Mouse (Mus musculus) adrenal gland, adult 8-10 months (tissue): ENCODE data around the gene Chrd. TPM values are rescaled to one million over a fixed set of nuclear protein-coding genes. Genes with fewer than 3 reads are reported as not detected.

ENCODE experiments used
- DNase-seq: peaks from one replicate; pipeline ENCODE4 v3.0.0; 2022
- total RNA-seq, 4 experiments: library from RNA; stranded (reverse); gene quantifications; 2 replicates each; pipeline ENCODE4 v1.2.4; 2022

Gene Chrd
- total RNA-seq, 4 experiments from 2014 or later = 10.2 to 30.3 (median 20.0) TPM

DNA sequence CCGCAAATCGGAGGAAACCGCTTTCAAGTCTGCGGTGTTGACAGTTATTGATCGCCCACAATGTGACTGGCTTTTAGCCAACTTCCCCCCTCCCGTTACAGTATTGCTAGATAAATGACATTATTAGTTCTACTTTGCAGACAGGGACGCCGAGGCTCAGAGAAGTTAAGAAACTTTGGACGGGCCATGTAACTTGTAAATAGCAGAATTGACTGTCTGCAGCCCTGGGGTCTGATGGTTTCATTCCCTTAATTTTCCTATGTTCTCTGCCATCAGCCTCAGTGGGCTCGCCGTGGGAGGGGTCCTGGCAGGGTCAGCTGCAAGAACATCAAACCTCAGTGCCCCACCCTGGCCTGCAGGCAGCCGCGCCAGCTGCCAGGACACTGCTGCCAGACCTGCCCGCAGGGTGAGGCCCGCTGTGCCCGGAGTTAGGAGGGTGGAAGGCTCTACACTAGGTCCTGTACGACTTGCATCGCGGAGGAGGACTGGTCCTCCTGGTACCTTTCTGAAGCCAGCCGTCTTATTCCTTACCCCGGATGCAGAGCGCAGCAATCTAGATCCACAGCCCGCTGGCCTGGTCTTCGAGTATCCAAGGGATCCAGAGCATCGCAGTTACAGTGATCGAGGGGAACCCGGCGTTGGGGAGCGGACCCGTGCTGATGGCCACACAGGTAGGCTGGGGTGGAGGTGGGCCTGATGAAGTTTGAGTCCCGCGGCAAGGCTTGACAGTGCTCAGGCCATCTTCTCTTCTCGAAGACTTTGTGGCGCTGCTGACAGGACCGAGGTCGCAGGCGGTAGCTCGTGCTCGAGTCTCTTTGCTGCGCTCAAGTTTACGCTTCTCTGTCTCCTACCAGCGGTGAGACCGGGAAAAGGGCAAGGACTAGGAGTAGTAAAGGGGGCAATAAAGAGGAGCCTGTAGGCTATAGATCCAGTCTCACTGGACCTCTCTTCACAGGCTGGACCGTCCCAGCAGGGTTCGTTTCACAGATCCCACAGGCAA lies 1.1 kb downstream of the Chrd start, which contains the start of gene Thpo:
Gene Thpo (minus strand): TSS at position 781 of the 1,000 bp plus-strand sequence.
- no peak for DNase-seq

GRCm38 (mm10) chr16:20735651-20736050 lies 2.7 kb downstream of the Chrd start:
- no peak for DNase-seq

GRCm38 (mm10) chr16:20736168-20736567 lies 3.2 kb downstream of the Chrd start:
- DNase-seq = no peak

DNA sequence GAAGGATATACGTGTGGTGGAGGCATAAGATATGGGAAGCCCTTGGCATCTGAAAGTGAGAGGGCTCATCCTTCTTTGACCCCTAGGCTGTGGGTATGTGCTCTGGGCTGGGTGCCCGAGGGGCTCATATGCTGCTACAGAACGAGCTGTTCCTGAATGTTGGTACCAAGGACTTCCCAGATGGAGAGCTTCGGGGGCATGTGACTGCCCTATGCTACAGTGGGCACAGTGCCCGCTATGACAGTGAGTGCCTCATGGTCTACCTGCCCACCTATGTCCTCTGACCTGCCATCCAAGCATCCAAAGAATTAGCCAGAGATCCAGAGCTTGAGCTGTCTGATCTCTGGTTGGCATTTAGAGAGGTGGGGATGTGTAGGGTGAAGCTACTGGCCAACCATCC lies 3.9 kb downstream of the Chrd start:
- DNase-seq = no peak

GRCm38 (mm10) chr16:20739845-20740244 lies 6.9 kb downstream of the Chrd start:
- DNase-seq = no peak

DNA sequence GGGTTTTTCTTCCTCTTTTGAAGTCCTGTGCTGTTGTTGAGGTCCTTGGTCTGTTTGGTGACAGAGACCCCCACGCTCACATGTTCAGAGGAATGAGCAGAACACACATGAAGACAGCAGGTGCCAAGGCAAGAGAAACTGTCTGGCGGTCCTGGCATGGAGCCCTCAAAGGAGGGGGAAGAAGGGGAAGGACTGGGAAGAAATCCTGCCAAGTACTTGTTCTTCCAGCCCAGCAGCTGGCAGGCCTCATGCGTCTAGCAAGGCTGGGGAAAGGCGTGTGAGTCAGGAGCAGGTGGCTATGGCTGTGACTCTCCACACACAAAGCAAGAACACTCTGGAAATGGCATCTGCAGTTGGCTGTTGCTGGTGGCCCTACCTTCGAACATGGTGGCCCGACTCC lies 13.7 kb downstream of the Chrd start:
- no peak for DNase-seq

GRCm38 (mm10) chr16:20750518-20750917 lies 17.6 kb downstream of the Chrd start:
- DNase-seq = no peak

DNA sequence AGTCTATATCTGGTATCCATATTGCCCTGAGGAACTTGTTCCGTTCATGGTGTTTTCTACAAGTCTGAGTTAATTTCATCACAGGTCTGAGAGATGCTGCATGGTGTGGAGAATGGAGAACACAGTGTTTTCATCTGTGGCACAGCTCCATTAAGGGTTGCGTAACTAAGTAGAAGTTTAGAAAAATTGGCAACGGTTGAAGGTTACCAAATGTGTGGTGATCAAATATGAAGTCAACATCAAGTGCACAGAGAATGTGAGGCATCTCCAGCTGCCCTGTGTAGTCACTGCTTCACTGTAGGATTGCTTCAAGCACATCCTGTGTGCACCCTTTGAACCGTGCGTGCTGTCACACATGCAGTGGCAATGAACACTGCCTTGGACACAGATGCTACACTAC lies 23.1 kb downstream of the Chrd start:
- DNase-seq = peak; percentile 60

DNA sequence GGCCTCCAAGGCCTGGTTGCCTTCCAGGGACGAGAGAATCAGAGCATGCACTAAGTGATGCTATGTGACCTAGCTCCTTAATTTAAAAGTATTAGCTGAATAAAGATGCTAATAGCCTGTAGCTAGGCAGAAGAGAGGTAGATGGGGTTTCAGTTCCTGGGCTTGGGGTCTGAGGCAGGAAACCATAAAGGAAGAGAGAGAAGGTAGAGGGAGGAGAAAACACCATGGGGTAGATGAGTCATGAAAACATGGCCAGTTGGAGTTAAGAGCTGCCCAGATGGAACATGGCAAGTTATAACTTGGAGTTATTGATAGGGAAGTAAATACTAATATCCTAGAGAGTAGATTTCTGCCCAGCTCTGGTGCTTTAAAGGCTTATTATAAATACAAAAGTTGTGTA lies 24.5 kb downstream of the Chrd start:
- DNase-seq = no peak

DNA sequence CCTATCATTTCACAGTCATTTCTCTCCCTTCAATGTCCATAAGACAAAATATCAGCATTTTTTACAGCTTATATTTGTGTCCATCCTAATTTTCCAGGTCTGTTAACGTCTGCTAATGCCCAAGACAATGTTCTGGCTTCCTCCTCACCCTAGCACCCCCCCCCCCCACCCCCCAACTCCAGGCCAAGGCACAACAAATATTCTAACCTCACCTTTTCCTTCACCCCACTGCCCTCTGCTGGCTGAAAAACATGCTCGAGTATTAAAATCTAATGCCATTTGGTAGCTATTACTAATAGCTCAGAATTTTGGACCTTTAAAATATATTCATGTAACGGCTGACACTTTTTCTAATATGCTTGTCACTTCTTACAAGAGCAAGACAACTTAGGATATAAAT lies 28.8 kb downstream of the Chrd start:
- no peak for DNase-seq

DNA sequence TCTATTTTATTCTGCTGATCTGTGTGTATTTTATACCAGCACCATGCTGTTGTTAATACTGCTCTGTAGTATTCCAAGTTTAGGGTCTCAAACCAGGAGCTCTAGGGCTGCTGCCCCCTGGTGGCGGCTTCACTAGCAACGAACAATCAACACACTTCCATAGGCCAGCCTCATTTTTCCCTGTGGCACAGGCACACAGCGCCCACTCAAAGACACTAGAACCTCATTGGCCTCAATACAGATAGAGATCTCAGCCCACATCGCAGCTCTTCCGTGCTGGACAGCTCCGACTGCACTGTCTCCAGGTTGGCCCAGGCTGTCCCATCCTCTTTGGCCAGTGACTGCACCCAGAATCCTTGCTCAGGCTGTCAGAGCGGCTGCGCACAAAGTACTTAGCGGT lies 32.3 kb downstream of the Chrd start:
- peak; percentile 28 for DNase-seq

DNA sequence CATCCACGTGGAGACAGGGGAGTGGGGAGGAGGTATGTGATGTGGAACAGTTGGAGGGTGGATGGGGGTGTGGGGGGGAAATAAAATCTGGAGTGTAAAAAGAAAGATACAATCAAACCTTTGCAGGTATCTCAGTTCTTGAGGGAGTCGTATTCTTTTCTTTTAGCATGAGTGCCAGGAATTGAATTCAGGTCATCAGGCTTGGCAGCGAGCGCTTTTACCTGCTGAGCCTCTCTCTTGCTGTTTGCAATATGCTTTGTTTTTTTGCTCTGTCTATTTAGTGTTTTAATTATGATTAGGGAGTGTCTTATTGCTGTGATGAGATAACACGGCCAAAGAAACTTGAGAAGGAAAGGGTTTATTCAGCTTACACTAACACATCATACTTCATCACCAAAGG lies 42.1 kb downstream of the Chrd start:
- DNase-seq = no peak

GRCm38 (mm10) chr16:20779846-20780245 lies 46.9 kb downstream of the Chrd start:
- DNase-seq = peak; percentile 19

- no peak for DNase-seq
These were observed 48.2 kb downstream of the Chrd start for GRCm38 (mm10) chr16:20781101-20781630.

GRCm38 (mm10) chr16:20783891-20784290 lies 51.0 kb downstream of the Chrd start:
- no peak for DNase-seq

DNA sequence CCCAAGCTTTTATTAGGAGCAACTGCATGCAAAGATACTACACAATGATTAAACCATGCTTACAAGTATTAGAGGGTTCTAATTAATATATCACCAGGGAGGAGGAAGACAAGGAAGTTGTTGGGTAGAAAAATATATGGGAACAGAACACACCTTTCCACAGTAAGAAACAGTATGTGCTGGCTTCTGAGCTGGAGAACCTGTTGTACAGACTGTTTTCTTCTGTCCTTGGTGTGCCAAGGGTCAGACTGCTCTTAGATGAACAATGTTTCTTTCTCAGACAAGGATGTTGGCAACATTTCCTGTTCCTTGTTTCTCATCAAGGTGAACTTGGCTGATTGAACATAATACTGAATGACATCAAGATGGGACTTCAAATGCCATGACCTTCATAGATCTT lies 51.8 kb downstream of the Chrd start:
- no peak for DNase-seq

- peak; percentile 18 for DNase-seq
These were observed 53.6 kb downstream of the Chrd start for GRCm38 (mm10) chr16:20786556-20786955.

DNA sequence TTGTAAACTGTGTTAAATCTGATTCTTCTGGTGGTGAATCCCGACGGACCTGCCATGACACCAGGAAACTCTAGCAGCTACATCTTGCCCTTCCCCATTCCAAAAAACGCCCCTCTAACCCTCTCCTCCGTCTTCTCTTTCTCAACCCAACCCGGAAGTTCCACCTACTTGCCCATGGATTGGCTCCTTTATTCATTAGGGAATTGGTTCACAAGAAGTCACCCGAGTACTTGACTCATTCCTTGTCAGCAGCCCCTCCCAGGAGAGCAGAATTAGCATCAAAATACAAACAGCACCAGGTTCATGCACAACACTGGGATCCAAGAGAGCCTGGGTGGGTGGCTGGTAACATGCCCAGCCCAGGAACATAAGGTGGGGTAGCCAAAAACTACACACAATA lies 58.9 kb downstream of the Chrd start:
- DNase-seq = no peak

Other genes starting within 250 kb of the Chrd start
- 10 to 100 TPM; 62.4 to 72.6 (median 66.0) TPM for gene Eif2b5, start 234.3 kb upstream of the Chrd start, total RNA-seq
- 10 to 100 TPM; 34.1 to 55.2 (median 45.5) TPM for gene Dvl3, start 216.1 kb upstream of the Chrd start, total RNA-seq
- gene Ap2m1, start 197.6 kb upstream of the Chrd start, total RNA-seq = 100 to 1,000 TPM; 273 to 406 (median 325) TPM
- 100 to 1,000 TPM in 2 of 4 experiments, 10 to 100 TPM in 2; 80.8 to 118 (median 97.5) TPM for gene Abcf3, start 184.6 kb upstream of the Chrd start, total RNA-seq
- 1 to 10 TPM in 3 of 4 experiments, under 1 TPM in 1; 0.87 to 4.9 (median 2.7) TPM for gene Vwa5b2, start 143.7 kb upstream of the Chrd start, total RNA-seq
- gene Eef1akmt4, start 121.5 kb upstream of the Chrd start, total RNA-seq = 1 to 10 TPM; 7.3 to 9.5 (median 8.8) TPM
- gene Gm49333, start 121.5 kb upstream of the Chrd start, total RNA-seq = not detected
- gene Alg3, start 121.4 kb upstream of the Chrd start, total RNA-seq = 10 to 100 TPM; 22.3 to 30.0 (median 25.4) TPM
- gene Camk2n2, start 111.8 kb upstream of the Chrd start, total RNA-seq = 10 to 100 TPM; 28.9 to 62.9 (median 41.8) TPM
- gene Ece2, start 103.3 kb upstream of the Chrd start, total RNA-seq = 10 to 100 TPM; 11.0 to 45.0 (median 23.8) TPM
- gene Psmd2, start 81.5 kb upstream of the Chrd start, total RNA-seq = 100 to 1,000 TPM; 261 to 301 (median 279) TPM
- 100 to 1,000 TPM; 347 to 386 (median 375) TPM for gene Eif4g1, start 64.8 kb upstream of the Chrd start, total RNA-seq
- 10 to 100 TPM; 15.1 to 24.4 (median 19.7) TPM for gene Fam131a, start 39.9 kb upstream of the Chrd start, total RNA-seq
- gene Polr2h, start 15.5 kb upstream of the Chrd start, total RNA-seq = 10 to 100 TPM; 44.3 to 56.0 (median 51.0) TPM
- gene Clcn2, start 15.4 kb upstream of the Chrd start, total RNA-seq = 10 to 100 TPM; 44.5 to 52.2 (median 47.6) TPM
- 1 to 10 TPM; 2.3 to 3.1 (median 2.7) TPM for gene Thpo, start 1.4 kb downstream of the Chrd start, total RNA-seq